Mouse (Mus musculus): ENCODE results near the gene Ppp3r2. TPM values are rescaled to one million over a fixed set of nuclear protein-coding genes. Genes with fewer than 3 reads are reported as not detected.

Ppp3r2 gene
- 0.05 and 0.21 TPM in 2 replicates for polyA plus RNA-seq (2016; fragmentation: Nextera tagmentation; extraction: Ambion mirVana)

DNA sequence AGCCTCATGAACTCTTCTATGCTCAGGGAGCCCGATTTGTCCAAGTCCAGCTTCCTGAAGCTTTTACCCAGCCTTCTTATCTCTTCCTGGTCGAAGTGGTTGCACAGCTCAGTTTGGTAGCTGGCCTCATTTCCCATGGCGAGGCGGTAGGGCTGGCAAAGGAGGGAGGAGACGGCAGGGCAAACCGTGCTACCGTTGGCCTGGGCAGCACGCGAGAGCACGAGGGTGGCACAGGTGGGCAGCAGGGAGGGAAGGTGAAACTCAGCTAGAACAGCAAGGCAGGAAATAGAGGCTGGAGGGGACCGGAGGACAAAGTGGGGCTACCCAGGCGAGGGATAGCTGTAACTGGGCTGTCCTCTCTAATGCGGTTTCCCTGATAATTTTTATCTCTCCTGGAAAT, at the start of gene Ppp3r2:
Gene Ppp3r2 (minus strand): TSS at position 213 of the 400 bp plus-strand sequence.
- H3K27ac ChIP-seq (replicated peaks), result no peak within 1 kb of the TSS
- H3K4me2 ChIP-seq (replicated peaks), result no peak within 1 kb of the TSS
- no peaks in the 10 kb centered on the region for H3K36me3 ChIP-seq
- WGBS, result 96% methylated on average over 13 of the region's 13 CpGs
- no peak within 1 kb of the TSS for H3K4me3 ChIP-seq
- no peak within 1 kb of the TSS for H3K9ac ChIP-seq (replicated peaks)
- no peaks in the 10 kb centered on the region for H3K4me1 ChIP-seq
- H3K27me3 ChIP-seq, result no peaks in the 10 kb centered on the region
- ATAC-seq (ENCODE audit: low FRiP score, low read depth), result no peak
- H3K9me3 ChIP-seq, result no peaks in the 10 kb centered on the region

DNA sequence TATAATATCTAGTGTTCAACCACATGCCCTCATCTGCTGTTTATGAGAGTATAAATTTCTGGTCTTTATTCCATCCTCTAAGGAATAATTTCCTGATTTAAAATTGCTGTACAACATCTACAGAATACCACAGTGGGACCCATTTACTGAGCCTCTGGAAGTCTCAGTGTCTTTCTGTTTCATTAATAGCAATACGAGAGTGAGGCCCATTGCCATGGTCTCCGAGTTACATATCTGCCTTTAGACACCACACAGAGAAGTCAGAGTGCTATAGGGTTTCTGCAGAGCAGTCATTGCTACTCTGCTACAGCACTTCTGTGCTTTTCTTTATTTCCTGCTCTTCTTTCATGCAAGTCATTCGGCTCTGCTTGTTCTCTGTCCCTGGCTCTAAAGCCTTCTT, 47.5 kb upstream of the Ppp3r2 start:
- H3K4me2 ChIP-seq (replicated peaks), result no peak overlapping the region

DNA sequence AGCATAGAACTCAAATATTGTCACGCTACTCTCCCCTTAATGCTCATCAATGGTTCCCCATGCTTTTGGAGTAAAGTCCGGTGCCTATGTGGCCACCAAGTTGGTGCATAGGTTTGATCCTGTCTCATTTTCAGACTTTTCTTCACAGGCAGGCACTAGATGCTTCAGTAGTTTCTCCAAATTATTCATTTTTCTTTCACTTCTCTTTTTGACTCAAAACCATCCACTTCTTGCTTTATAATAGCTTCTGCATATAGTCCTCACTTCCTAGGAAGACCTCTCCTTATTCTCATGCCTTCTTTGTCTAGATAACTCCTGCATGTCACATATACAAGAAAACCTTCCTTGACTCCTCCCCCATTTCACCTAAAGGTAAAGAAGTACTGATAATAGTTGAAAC, 42.1 kb upstream of the Ppp3r2 start:
- H3K27ac ChIP-seq (replicated peaks), result no peak overlapping the region
- H3K27me3 ChIP-seq, result no peaks in the 10 kb centered on the region
- H3K4me1 ChIP-seq, result no peaks in the 10 kb centered on the region
- ATAC-seq (ENCODE audit: low FRiP score, low read depth), result no peak
- 92% methylated on average over 2 of the region's 2 CpGs for WGBS
- no peaks in the 10 kb centered on the region for H3K9me3 ChIP-seq
- H3K4me2 ChIP-seq (replicated peaks), result no peak overlapping the region
- H3K4me3 ChIP-seq, result no peak overlapping the region
- no peaks in the 10 kb centered on the region for H3K36me3 ChIP-seq
- no peak overlapping the region for H3K9ac ChIP-seq (replicated peaks)

More for the DNA sequence above, 47.5 kb upstream of the Ppp3r2 start:
- H3K4me1 ChIP-seq, result no peaks in the 10 kb centered on the region
- no peaks in the 10 kb centered on the region for H3K27me3 ChIP-seq
- WGBS, result 35% methylated on average over 3 of the region's 3 CpGs
- no peaks in the 10 kb centered on the region for H3K9me3 ChIP-seq
- no peaks in the 10 kb centered on the region for H3K36me3 ChIP-seq
- no peak overlapping the region for H3K9ac ChIP-seq (replicated peaks)
- H3K27ac ChIP-seq (replicated peaks), result no peak overlapping the region
- ATAC-seq (ENCODE audit: low FRiP score, low read depth), result no peak
- H3K4me3 ChIP-seq, result no peak overlapping the region

- H3K9me3 ChIP-seq, result no peaks in the 10 kb centered on the region
- H3K4me2 ChIP-seq (replicated peaks), result no peak overlapping the region
- H3K27me3 ChIP-seq, result no peaks in the 10 kb centered on the region
- no peak for ATAC-seq (ENCODE audit: low FRiP score, low read depth)
- H3K4me3 ChIP-seq, result no peak overlapping the region
- no peak overlapping the region for H3K9ac ChIP-seq (replicated peaks)
- no peaks in the 10 kb centered on the region for H3K36me3 ChIP-seq
- WGBS, result 53% methylated on average over 12 of the region's 12 CpGs
- no peak overlapping the region for H3K27ac ChIP-seq (replicated peaks)
- H3K4me1 ChIP-seq, result peaks cover 4% of the 10 kb centered on the region; the same call in 1 of the 2 replicates
These were observed 9.8 kb upstream of the Ppp3r2 start for GRCm38 (mm10) chr4:49691405-49692194.

GRCm38 (mm10) chr4:49688594-49689288, 6.9 kb upstream of the Ppp3r2 start:
- H3K9me3 ChIP-seq, result no peaks in the 10 kb centered on the region
- peaks cover 4% of the 10 kb centered on the region; the same call in 1 of the 2 replicates for H3K4me1 ChIP-seq
- 14% methylated on average over 9 of the region's 9 CpGs for WGBS
- ATAC-seq (ENCODE audit: low FRiP score, low read depth), result peak; percentile 90
- no peak overlapping the region for H3K27ac ChIP-seq (replicated peaks)
- H3K9ac ChIP-seq (replicated peaks), result no peak overlapping the region
- no peak overlapping the region for H3K4me2 ChIP-seq (replicated peaks)
- no peaks in the 10 kb centered on the region for H3K27me3 ChIP-seq
- H3K36me3 ChIP-seq, result no peaks in the 10 kb centered on the region
- H3K4me3 ChIP-seq, result no peak overlapping the region

DNA sequence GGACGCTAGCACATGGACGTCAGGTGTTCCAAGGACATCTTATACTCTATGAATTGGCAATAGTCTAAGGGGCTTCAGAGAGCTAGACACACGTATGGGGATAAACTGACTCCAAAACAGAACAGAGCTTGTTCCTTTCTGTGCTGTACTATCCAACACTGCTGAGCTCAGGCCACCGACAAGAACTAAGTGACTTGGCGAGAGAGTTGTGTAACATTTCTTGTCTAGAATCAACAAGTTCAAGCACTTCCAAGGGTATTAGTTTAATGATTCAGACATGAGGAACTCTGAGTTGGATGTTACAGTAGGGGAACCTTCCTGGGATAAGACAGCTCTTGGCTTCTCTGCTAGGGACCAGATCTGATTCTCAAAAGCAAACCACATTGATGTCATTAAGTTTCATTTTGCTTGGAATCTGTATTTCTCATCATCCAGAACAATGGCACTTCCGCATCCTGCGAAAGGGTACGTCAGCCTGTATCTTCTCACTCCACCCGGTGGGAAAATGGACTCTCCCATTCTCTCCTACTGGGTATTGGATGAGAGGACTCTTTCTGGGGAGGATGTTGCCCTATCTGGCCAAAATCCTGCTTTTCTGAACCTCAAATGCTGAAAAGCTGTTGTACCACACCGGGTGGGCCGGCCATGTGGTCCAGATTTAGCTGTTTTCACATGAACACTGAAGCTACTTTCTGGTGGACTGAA, 1.5 kb downstream of the Ppp3r2 start:
- no peak overlapping the region for H3K4me2 ChIP-seq (replicated peaks)
- H3K4me1 ChIP-seq, result no peaks in the 10 kb centered on the region
- no peak overlapping the region for H3K4me3 ChIP-seq
- no peaks in the 10 kb centered on the region for H3K36me3 ChIP-seq
- no peaks in the 10 kb centered on the region for H3K9me3 ChIP-seq
- H3K27ac ChIP-seq (replicated peaks), result no peak overlapping the region
- no peak overlapping the region for H3K9ac ChIP-seq (replicated peaks)
- H3K27me3 ChIP-seq, result no peaks in the 10 kb centered on the region
- WGBS, result 90% methylated on average over 11 of the region's 11 CpGs
- ATAC-seq (ENCODE audit: low FRiP score, low read depth), result no peak

DNA sequence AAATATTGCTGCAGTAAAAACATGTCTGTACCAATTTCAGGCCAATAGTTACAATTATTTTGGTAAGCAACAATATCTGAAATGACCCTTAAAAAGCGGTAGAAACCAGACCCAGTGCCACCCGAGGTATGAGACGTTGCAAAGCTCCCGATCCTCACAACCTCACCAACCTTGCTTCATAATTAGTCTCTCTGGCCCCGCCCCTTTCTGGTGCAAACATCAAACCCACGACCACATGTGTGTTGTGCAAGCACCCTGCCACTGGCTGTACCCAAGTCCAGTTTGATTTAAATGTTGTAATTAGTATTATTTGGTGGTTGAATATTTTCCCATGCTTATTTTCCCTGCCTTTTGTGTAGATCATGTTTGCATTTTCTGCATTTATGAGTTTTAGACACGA, 5.0 kb downstream of the Ppp3r2 start:
- Histone ChIP-seq H3K27ac (replicated peaks) (no peak overlapping the region), H3K4me3 (no peak overlapping the region), H3K4me1 (no peaks in the 10 kb centered on the region), H3K4me2 (replicated peaks) (no peak overlapping the region), H3K36me3 (no peaks in the 10 kb centered on the region), H3K27me3 (no peaks in the 10 kb centered on the region), H3K9ac (replicated peaks) (no peak overlapping the region), H3K9me3 (no peaks in the 10 kb centered on the region)
- 87% methylated on average over 7 of the region's 7 CpGs for WGBS
- ATAC-seq (ENCODE audit: low FRiP score, low read depth), result no peak

DNA sequence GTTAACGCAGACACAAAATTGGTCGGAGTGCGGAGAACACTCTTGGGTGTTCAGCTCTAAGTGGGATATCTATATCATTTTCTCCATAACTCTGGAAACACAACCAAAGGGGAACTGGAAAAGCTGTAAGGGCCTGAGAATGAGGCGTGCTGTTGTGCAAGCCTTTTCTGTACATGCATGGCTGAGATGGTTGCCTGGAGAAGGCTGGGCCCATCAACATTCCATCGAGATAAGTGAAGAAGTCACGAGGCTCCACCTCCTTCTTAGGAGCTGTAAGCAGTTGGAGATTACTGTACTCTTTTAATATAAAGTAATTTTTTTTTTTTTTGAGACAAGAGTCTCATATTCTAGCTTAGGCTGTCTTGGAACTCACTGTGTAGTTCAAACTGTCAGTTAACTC, 5.8 kb downstream of the Ppp3r2 start:
- no peak overlapping the region for H3K9ac ChIP-seq (replicated peaks)
- H3K9me3 ChIP-seq, result no peaks in the 10 kb centered on the region
- 88% methylated on average over 6 of the region's 6 CpGs for WGBS
- H3K27me3 ChIP-seq, result no peaks in the 10 kb centered on the region
- H3K4me1 ChIP-seq, result no peaks in the 10 kb centered on the region
- no peak overlapping the region for H3K4me2 ChIP-seq (replicated peaks)
- no peaks in the 10 kb centered on the region for H3K36me3 ChIP-seq
- no peak for ATAC-seq (ENCODE audit: low FRiP score, low read depth)
- no peak overlapping the region for H3K4me3 ChIP-seq
- H3K27ac ChIP-seq (replicated peaks), result no peak overlapping the region

- Histone ChIP-seq H3K36me3 (peaks cover 33% of the 10 kb centered on the region), H3K4me3 (no peak overlapping the region), H3K4me1 (no peaks in the 10 kb centered on the region), H3K27me3 (no peaks in the 10 kb centered on the region), H3K9me3 (no peaks in the 10 kb centered on the region), H3K4me2 (replicated peaks) (no peak overlapping the region), H3K9ac (replicated peaks) (no peak overlapping the region), H3K27ac (replicated peaks) (no peak overlapping the region)
- no peak for ATAC-seq (ENCODE audit: low FRiP score, low read depth)
- WGBS, result 90% methylated on average over 5 of the region's 5 CpGs
These were observed 17.0 kb downstream of the Ppp3r2 start for GRCm38 (mm10) chr4:49664850-49665249.

DNA sequence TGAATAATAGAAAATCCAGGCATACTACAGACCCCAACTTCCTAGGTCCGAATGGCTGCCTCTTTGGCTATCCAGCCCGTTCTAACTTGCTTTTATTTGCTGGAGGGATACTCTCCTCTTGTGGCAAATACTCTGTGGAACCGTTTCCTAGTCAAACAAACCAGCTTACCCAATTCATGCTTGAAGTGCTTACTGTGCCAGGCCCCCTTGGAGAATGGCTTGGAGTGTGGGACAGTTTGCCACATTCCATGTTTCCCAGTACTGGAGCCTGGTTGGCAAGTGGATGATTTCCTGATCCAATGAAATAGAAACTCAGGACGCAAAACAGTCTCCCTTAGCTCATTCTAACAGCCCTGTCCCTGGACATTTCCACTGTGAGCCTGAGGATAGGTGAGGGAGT, 19.6 kb downstream of the Ppp3r2 start:
- no peaks in the 10 kb centered on the region for H3K9me3 ChIP-seq
- WGBS, result 91% methylated on average over 4 of the region's 4 CpGs
- H3K4me3 ChIP-seq, result no peak overlapping the region
- no peak overlapping the region for H3K9ac ChIP-seq (replicated peaks)
- no peak overlapping the region for H3K4me2 ChIP-seq (replicated peaks)
- no peaks in the 10 kb centered on the region for H3K4me1 ChIP-seq
- H3K27me3 ChIP-seq, result no peaks in the 10 kb centered on the region
- no peak overlapping the region for H3K27ac ChIP-seq (replicated peaks)
- peaks cover 42% of the 10 kb centered on the region for H3K36me3 ChIP-seq
- no peak for ATAC-seq (ENCODE audit: low FRiP score, low read depth)

GRCm38 (mm10) chr4:49661664-49662063, 20.2 kb downstream of the Ppp3r2 start:
- Histone ChIP-seq H3K27me3 (no peaks in the 10 kb centered on the region), H3K27ac (replicated peaks) (no peak overlapping the region), H3K36me3 (peaks cover 47% of the 10 kb centered on the region), H3K4me3 (no peak overlapping the region), H3K9me3 (no peaks in the 10 kb centered on the region), H3K9ac (replicated peaks) (no peak overlapping the region), H3K4me1 (no peaks in the 10 kb centered on the region), H3K4me2 (replicated peaks) (no peak overlapping the region)
- 93% methylated on average over 9 of the region's 9 CpGs for WGBS
- no peak for ATAC-seq (ENCODE audit: low FRiP score, low read depth)

- Histone ChIP-seq H3K9me3 (no peaks in the 10 kb centered on the region), H3K36me3 (peaks cover 60% of the 10 kb centered on the region), H3K4me3 (no peak overlapping the region), H3K9ac (replicated peaks) (no peak overlapping the region), H3K4me2 (replicated peaks) (no peak overlapping the region), H3K27ac (replicated peaks) (no peak overlapping the region), H3K27me3 (no peaks in the 10 kb centered on the region), H3K4me1 (no peaks in the 10 kb centered on the region)
- WGBS, result 87% methylated on average over 1 of the region's 1 CpGs
- no peak for ATAC-seq (ENCODE audit: low FRiP score, low read depth)
These were observed 22.4 kb downstream of the Ppp3r2 start for GRCm38 (mm10) chr4:49659421-49659820.
